Mouse (Mus musculus) megakaryocyte, embryonic 14.5 days (primary cell): ENCODE measurements around the gene Pappa.

Experiments
- FLI1 ChIP-seq: IDR thresholded peaks from 2 replicates; pipeline ENCODE4 v1.6.1; 2012; ENCODE audit warnings: low read length, inconsistent platforms, mixed read lengths
- GATA1 ChIP-seq: IDR thresholded peaks from 3 replicates; pipeline ENCODE4 v1.6.1; 2012; ENCODE audit warnings: mixed read lengths, low read length, inconsistent platforms, borderline replicate concordance

DNA sequence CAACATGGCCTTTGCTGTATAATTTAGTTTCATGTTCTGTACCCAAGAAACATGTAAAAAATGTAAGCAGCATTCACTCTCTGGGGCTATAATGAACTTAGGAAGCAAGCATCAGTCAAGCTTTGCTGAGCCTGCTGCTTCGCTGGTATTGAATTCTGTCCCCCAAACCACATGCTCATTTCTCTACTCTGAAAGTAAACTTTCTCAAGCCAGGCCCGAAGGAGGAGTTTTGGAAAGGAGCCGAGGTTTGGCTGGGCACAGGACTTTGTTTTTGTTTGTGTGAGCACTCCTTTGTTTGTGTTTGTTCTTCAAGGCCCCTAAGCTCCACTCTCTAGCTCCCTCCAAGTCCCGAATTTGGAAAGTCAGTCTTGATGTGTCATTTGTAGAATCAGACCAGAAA is 148.3 kb downstream of the Pappa start:
- TF ChIP-seq GATA1 (no peak), FLI1 (no peak)
